Comparison of ENCODE assay signal across 11 mouse cellular contexts in the genomic region with DNA sequence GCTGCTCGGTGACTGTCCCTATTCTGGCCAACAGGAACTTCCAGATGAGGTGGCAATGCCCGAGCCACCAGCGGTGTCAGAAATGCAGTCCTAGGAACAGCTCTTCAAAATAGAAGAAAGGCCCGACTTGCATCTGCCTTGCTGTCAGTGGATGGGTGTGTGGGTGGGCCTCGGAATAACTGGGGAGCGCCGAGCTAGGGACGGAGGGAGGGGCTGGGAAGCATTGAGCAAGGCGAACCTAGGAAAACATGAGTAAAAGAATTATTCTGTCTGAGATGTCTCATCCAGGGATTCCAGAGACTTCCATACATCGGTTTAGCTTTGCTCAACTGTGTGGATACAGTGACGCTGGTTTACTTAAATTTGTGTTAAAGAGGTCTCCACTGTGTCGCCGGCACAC. TPM values are rescaled to one million over a fixed set of nuclear protein-coding genes. Genes with fewer than 3 reads are reported as not detected.
DNase-seq lines count a peak whose midpoint lies in the region; ATAC-seq and TF ChIP-seq lines count a peak whose summit lies in the region.
"Had no signal": no experiment of that assay in that cellular context is flagged by ENCODE, and none has a peak within 500 bp of the region (broad histone marks: within the 10 kb centered on the region; RNA-seq: fewer than 3 reads in every experiment).

No protein-coding gene starts in this region.

- peaks cover 22% of the 10 kb centered on the region for H3K4me1 ChIP-seq in kidney, embryonic 15.5 days
- H3K4me1 ChIP-seq in limb, embryonic 12.5 days (replicated peaks): peaks cover 32% of the 10 kb centered on the region

- no peaks in the 10 kb centered on the region for H3K9me3 ChIP-seq in kidney, embryonic 15.5 days (replicated peaks)
- no peaks in the 10 kb centered on the region for H3K9me3 ChIP-seq in limb, embryonic 12.5 days
- H3K9me3 ChIP-seq: liver, embryonic 13.5 days had no signal

- peaks cover 20% of the 10 kb centered on the region for H3K36me3 ChIP-seq in kidney, embryonic 15.5 days
- peaks cover 7% of the 10 kb centered on the region for H3K36me3 ChIP-seq in C2C12 (ENCODE audit: control insufficient read depth, insufficient read depth)
- peaks cover 22% of the 10 kb centered on the region for H3K36me3 ChIP-seq in limb, embryonic 12.5 days

- peak overlapping the region; percentile 70 for H3ac ChIP-seq in C2C12 (ENCODE audit: control insufficient read depth, insufficient read length, low read depth)

- TF ChIP-seq CTCF in C2C12 (IDR thresholded peaks at IDR 0.05; ENCODE audit: control insufficient read depth, insufficient read depth, insufficient read length): no peak

- no peak for DNase-seq in kidney, adult 9 months
- DNase-seq in adipocyte (ENCODE audit: low spot score): peak; percentile 47
- no peak for DNase-seq in adrenal gland, postnatal 10 days
- no peak for DNase-seq in adrenal gland, postnatal 25 days
- no peak for DNase-seq in gastrocnemius, postnatal 10 days
- DNase-seq: liver, embryonic 13.5 days; thymus, adult 18-20 months had no signal

- H3K9ac ChIP-seq in kidney, embryonic 15.5 days: no peak overlapping the region
- no peak overlapping the region for H3K9ac ChIP-seq in limb, embryonic 12.5 days (replicated peaks)
- H3K9ac ChIP-seq: liver, embryonic 13.5 days had no signal

- peaks cover 12% of the 10 kb centered on the region for H3K79me2 ChIP-seq in C2C12 (ENCODE audit: control insufficient read depth, insufficient read depth)

- peak overlapping the region; percentile 46; the same call in 1 of the 2 replicates for H3K27ac ChIP-seq in kidney, embryonic 15.5 days
- H3K27ac ChIP-seq in limb, embryonic 12.5 days: 0 out of 2 replicates have a peak overlapping the region, but pooled peaks have one; percentile 23

- H3K4me2 ChIP-seq in kidney, embryonic 15.5 days: no peak overlapping the region
- no peak overlapping the region for H3K4me2 ChIP-seq in limb, embryonic 12.5 days

- 83% methylated on average over 13 of the region's 13 CpGs for WGBS in kidney, embryonic 15.5 days
- whole genome bisulfite sequencing in limb, embryonic 12.5 days: 87% methylated on average over 13 of the region's 13 CpGs

- no peak for ATAC-seq in kidney, embryonic 15.5 days (replicated peaks; ENCODE audit: low FRiP score)
- ATAC-seq in limb, embryonic 12.5 days (ENCODE audit: insufficient number of reproducible peaks, insufficient read depth, low FRiP score, low TSS enrichment, low read depth): no peak

- H3K27me3 ChIP-seq in kidney, embryonic 15.5 days: no peaks in the 10 kb centered on the region
- no peaks in the 10 kb centered on the region for H3K27me3 ChIP-seq in C2C12 (ENCODE audit: control insufficient read depth, insufficient read depth, insufficient read length)
- H3K27me3 ChIP-seq in limb, embryonic 12.5 days: no peaks in the 10 kb centered on the region
- H3K27me3 ChIP-seq: liver, embryonic 13.5 days had no signal

- H3K4me3 ChIP-seq in kidney, embryonic 15.5 days (replicated peaks): no peak overlapping the region
- H3K4me3 ChIP-seq in C2C12 (ENCODE audit: insufficient read depth, poor library complexity, severe bottlenecking): peak overlapping the region; percentile 12
- H3K4me3 ChIP-seq in limb, embryonic 12.5 days (replicated peaks): no peak overlapping the region
- H3K4me3 ChIP-seq: liver, embryonic 13.5 days had no signal

- no peaks in the 10 kb centered on the region for H3K79me3 ChIP-seq in C2C12 (ENCODE audit: low read depth)

TF ChIP-seq in C2C12, 6 proteins besides CTCF, POLR2A, EP300 and RAD21:
- no peak for TF ChIP-seq MYOD1 (IDR thresholded peaks at IDR 0.05; ENCODE audit: control insufficient read depth, insufficient read length, low read depth)
- TF ChIP-seq MAX (IDR thresholded peaks at IDR 0.05): no peak
- TF ChIP-seq CEBPB (IDR thresholded peaks at IDR 0.05; ENCODE audit: low read depth): peak; percentile 19

RNA-seq across cellular contexts. Expression of a gene that starts 27.2 kb away (rescaled TPM):
- 20.3 and 24.4 TPM in 2 replicates for polyA plus RNA-seq in kidney, embryonic 15.5 days (2015; fragmentation: Nextera tagmentation; extraction: Ambion mirVana)
- polyA plus RNA-seq in C2C12 (2012; fragmentation: generic; extraction: Trizol): 1.4 TPM
- polyA plus RNA-seq in limb, embryonic 12.5 days (2016; fragmentation: Nextera tagmentation; extraction: Ambion mirVana): 10.6 and 13.3 TPM in 2 replicates
- 100 to 1,000 TPM in 1 of 2 experiments, 10 to 100 TPM in 1; 86.3 to 159 TPM for total RNA-seq in adrenal gland, postnatal 10 days (2021)
- 53.2 and 69.0 TPM in 2 replicates for total RNA-seq in adrenal gland, postnatal 25 days (2021)
- 10 to 100 TPM; 10.9 to 12.3 TPM for total RNA-seq in gastrocnemius, postnatal 10 days (2021)

RNA-seq across cellular contexts. Expression of a gene that starts 27.5 kb away (rescaled TPM):
- 36.4 and 39.4 TPM in 2 replicates for polyA plus RNA-seq in kidney, embryonic 15.5 days (2015; fragmentation: Nextera tagmentation; extraction: Ambion mirVana)
- polyA plus RNA-seq in C2C12 (2012; fragmentation: generic; extraction: Trizol): 16.7 TPM
- 23.2 and 25.5 TPM in 2 replicates for polyA plus RNA-seq in limb, embryonic 12.5 days (2016; fragmentation: Nextera tagmentation; extraction: Ambion mirVana)
- total RNA-seq in adrenal gland, postnatal 10 days (2021): 10 to 100 TPM; 43.9 to 48.6 TPM
- total RNA-seq in adrenal gland, postnatal 25 days (2021): 65.9 and 70.8 TPM in 2 replicates
- total RNA-seq in gastrocnemius, postnatal 10 days (2021): 10 to 100 TPM; 11.0 to 11.1 TPM

RNA-seq across cellular contexts. Expression of a gene that starts 27.6 kb away (rescaled TPM):
- 2.7 and 3.2 TPM in 2 replicates for polyA plus RNA-seq in kidney, embryonic 15.5 days (2015; fragmentation: Nextera tagmentation; extraction: Ambion mirVana)
- polyA plus RNA-seq in C2C12 (2012; fragmentation: generic; extraction: Trizol): not detected
- polyA plus RNA-seq in limb, embryonic 12.5 days (2016; fragmentation: Nextera tagmentation; extraction: Ambion mirVana): 2.0 TPM in 1 of 2 replicates, not detected in the other
- total RNA-seq in adrenal gland, postnatal 10 days (2021): 1 to 10 TPM; 4.6 to 7.4 TPM
- 0.62 and 1.2 TPM in 2 replicates for total RNA-seq in adrenal gland, postnatal 25 days (2021)
- under 1 TPM in 1 of 2 experiments, not detected in 1; 0.56 TPM for total RNA-seq in gastrocnemius, postnatal 10 days (2021)
- total RNA-seq: gastrocnemius, postnatal 4 days had no signal
